Mouse (Mus musculus): ENCODE measurements around the gene Pde4d.

The Pde4d gene

GRCm38 (mm10) chr13:108601021-108601420, 151.3 kb downstream of the Pde4d start:
- no peak for DNase-seq

- DNase-seq: no peak
Measured at GRCm38 (mm10) chr13:108603502-108603901, 153.8 kb downstream of the Pde4d start.

GRCm38 (mm10) chr13:108604213-108604612, 154.5 kb downstream of the Pde4d start:
- no peak for DNase-seq

- no peak for DNase-seq
Measured at GRCm38 (mm10) chr13:108618207-108618606, 168.5 kb downstream of the Pde4d start.

- DNase-seq: no peak
Measured at GRCm38 (mm10) chr13:108622681-108623080, 172.9 kb downstream of the Pde4d start.

GRCm38 (mm10) chr13:108623929-108624328, 174.2 kb downstream of the Pde4d start:
- DNase-seq: no peak

- DNase-seq: no peak
Measured at GRCm38 (mm10) chr13:108626166-108626565, 176.4 kb downstream of the Pde4d start.

- peak; percentile 31 for DNase-seq
Measured at GRCm38 (mm10) chr13:108628501-108628900, 178.8 kb downstream of the Pde4d start.

- no peak for DNase-seq
Measured at GRCm38 (mm10) chr13:108630576-108630975, 180.8 kb downstream of the Pde4d start.

- DNase-seq: no peak
Measured at GRCm38 (mm10) chr13:108631222-108631621, 181.5 kb downstream of the Pde4d start.

GRCm38 (mm10) chr13:108636526-108636925, 186.8 kb downstream of the Pde4d start:
- DNase-seq: no peak

- no peak for DNase-seq
Measured at GRCm38 (mm10) chr13:108642259-108642658, 192.5 kb downstream of the Pde4d start.

- no peak for DNase-seq
Measured at GRCm38 (mm10) chr13:108646801-108647200, 197.1 kb downstream of the Pde4d start.

GRCm38 (mm10) chr13:108647239-108647638, 197.5 kb downstream of the Pde4d start:
- DNase-seq: no peak

GRCm38 (mm10) chr13:108654026-108654723, 204.4 kb downstream of the Pde4d start:
- no peak for DNase-seq

- DNase-seq: no peak
Measured at GRCm38 (mm10) chr13:108666579-108666978, 216.8 kb downstream of the Pde4d start.

- DNase-seq: no peak
Measured at GRCm38 (mm10) chr13:108667077-108667476, 217.3 kb downstream of the Pde4d start.

- no peak for DNase-seq
Measured at GRCm38 (mm10) chr13:108677056-108677455, 227.3 kb downstream of the Pde4d start.

GRCm38 (mm10) chr13:108683018-108683417, 233.3 kb downstream of the Pde4d start:
- no peak for DNase-seq

- DNase-seq: no peak
Measured at GRCm38 (mm10) chr13:108685817-108686216, 236.1 kb downstream of the Pde4d start.

- DNase-seq: no peak
Measured at GRCm38 (mm10) chr13:108686262-108686661, 236.5 kb downstream of the Pde4d start.

- DNase-seq: no peak
Measured at GRCm38 (mm10) chr13:108686807-108687206, 237.1 kb downstream of the Pde4d start.

- DNase-seq: no peak
Measured at GRCm38 (mm10) chr13:108692883-108693550, 243.3 kb downstream of the Pde4d start.

GRCm38 (mm10) chr13:108705441-108705840, 255.7 kb downstream of the Pde4d start:
- DNase-seq: no peak

- DNase-seq: no peak
Measured at GRCm38 (mm10) chr13:108714032-108714431, 264.3 kb downstream of the Pde4d start.
